Mouse (Mus musculus): ENCODE results near the gene Dnah1.

DNA sequence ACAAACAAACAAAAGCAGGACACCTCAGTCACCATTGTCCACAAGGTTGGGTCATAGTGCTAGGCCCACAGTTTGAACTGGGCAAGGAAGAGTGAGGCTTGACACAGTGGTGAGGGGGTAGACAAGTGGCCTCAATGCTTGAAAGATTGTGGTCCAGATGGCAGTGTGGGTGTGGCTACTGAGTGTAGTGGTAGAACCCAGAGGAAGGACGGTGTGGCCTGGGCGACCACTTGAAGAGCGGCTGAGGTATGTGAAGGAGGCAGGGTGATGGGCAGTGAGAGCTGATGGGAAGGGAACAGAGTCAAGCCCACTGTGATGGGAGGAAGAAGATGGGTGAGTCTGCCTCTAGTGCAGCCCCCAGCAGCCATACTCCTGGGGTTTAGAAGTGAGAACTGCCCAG lies 109.0 kb downstream of the Dnah1 start:
- no peak for TF ChIP-seq CTCF (IDR thresholded peaks at IDR 0.05; ENCODE audit: control insufficient read depth, insufficient read depth, low read length)
- no peak for TF ChIP-seq POLR2A (IDR thresholded peaks at IDR 0.05; ENCODE audit: borderline replicate concordance, control insufficient read depth, low read depth, low read length)

Data from bone marrow, adult 2 months (tissue).